Comparison of ENCODE assay signal across 8 mouse cellular contexts in genomic region chr10:125390011-125390410, GRCm38 (mm10). TPM values are rescaled to one million over a fixed set of nuclear protein-coding genes. Genes with fewer than 3 reads are reported as not detected.
DNase-seq lines count a peak whose midpoint lies in the region; ATAC-seq and TF ChIP-seq lines count a peak whose summit lies in the region.

No protein-coding gene starts in this region.

- WGBS in heart, embryonic 13.5 days: 70% methylated on average over 6 of the region's 6 CpGs
- 88% methylated on average over 6 of the region's 6 CpGs for WGBS in hindbrain, embryonic 15.5 days
- WGBS in midbrain, embryonic 12.5 days: 90% methylated on average over 6 of the region's 6 CpGs

- H3K4me3 ChIP-seq in heart, embryonic 13.5 days: peak overlapping the region; percentile 82; the same call in 1 of the 2 replicates
- peak overlapping the region; percentile 48; the same call in 1 of the 2 replicates for H3K4me3 ChIP-seq in cortical plate, adult 2 months (ENCODE audit: insufficient read depth, low read length)
- H3K4me3 ChIP-seq in hindbrain, embryonic 15.5 days: peak overlapping the region; percentile 85
- H3K4me3 ChIP-seq in midbrain, embryonic 12.5 days: 0 out of 2 replicates have a peak overlapping the region, but pooled peaks have one; percentile 74

- intact Hi-C loops in heart, postnatal 25 days (cut with DNase I): no loop called here
- intact Hi-C loops in left cerebral cortex, postnatal 25 days (cut with DNase I): no loop called here

- no peak for TF ChIP-seq POLR2A in cortical plate, adult 2 months (IDR thresholded peaks at IDR 0.05; ENCODE audit: extremely low read depth, insufficient read depth, low read length)

- H3K4me1 ChIP-seq in heart, embryonic 13.5 days: peaks cover 12% of the 10 kb centered on the region
- peaks cover 2% of the 10 kb centered on the region for H3K4me1 ChIP-seq in cortical plate, adult 2 months (ENCODE audit: control insufficient read depth, insufficient read depth, low read length)
- peaks cover 14% of the 10 kb centered on the region for H3K4me1 ChIP-seq in hindbrain, embryonic 15.5 days (replicated peaks)
- H3K4me1 ChIP-seq in midbrain, embryonic 12.5 days: peaks cover 6% of the 10 kb centered on the region

- TF ChIP-seq CTCF in cortical plate, adult 2 months (IDR thresholded peaks at IDR 0.05; ENCODE audit: extremely low read depth, insufficient read depth, low read length): no peak

- no peaks in the 10 kb centered on the region for H3K36me3 ChIP-seq in heart, embryonic 13.5 days
- no peaks in the 10 kb centered on the region for H3K36me3 ChIP-seq in hindbrain, embryonic 15.5 days
- no peaks in the 10 kb centered on the region for H3K36me3 ChIP-seq in midbrain, embryonic 12.5 days

- peak overlapping the region; percentile 87 for H3K9ac ChIP-seq in heart, embryonic 13.5 days
- peak overlapping the region; percentile 85 for H3K9ac ChIP-seq in hindbrain, embryonic 15.5 days
- no peak overlapping the region for H3K9ac ChIP-seq in midbrain, embryonic 12.5 days (replicated peaks)

- peak overlapping the region; percentile 89 for H3K4me2 ChIP-seq in heart, embryonic 13.5 days
- H3K4me2 ChIP-seq in hindbrain, embryonic 15.5 days: peak overlapping the region; percentile 79
- peak overlapping the region; percentile 79 for H3K4me2 ChIP-seq in midbrain, embryonic 12.5 days (replicated peaks)

- H3K27ac ChIP-seq in heart, embryonic 13.5 days (replicated peaks): no peak overlapping the region
- H3K27ac ChIP-seq in cortical plate, adult 2 months (ENCODE audit: insufficient read depth, low read length): peak overlapping the region; percentile 66
- peak overlapping the region; percentile 89; the same call in 1 of the 2 replicates for H3K27ac ChIP-seq in hindbrain, embryonic 15.5 days (replicated peaks)
- H3K27ac ChIP-seq in midbrain, embryonic 12.5 days (replicated peaks): no peak overlapping the region

- H3K27me3 ChIP-seq in heart, embryonic 13.5 days (replicated peaks): no peaks in the 10 kb centered on the region; the same call in 1 of the 2 replicates
- no peaks in the 10 kb centered on the region for H3K27me3 ChIP-seq in hindbrain, embryonic 15.5 days
- H3K27me3 ChIP-seq in midbrain, embryonic 12.5 days: peaks cover 9% of the 10 kb centered on the region

- DNase-seq in heart, postnatal 25 days (ENCODE audit: low spot score): no peak
- no peak for DNase-seq in layer of hippocampus, adult 9-11 months
- no peak for DNase-seq in left cerebral cortex, postnatal 25 days (ENCODE audit: low spot score in 2 of 2)
- DNase-seq in spleen, adult 12 weeks (ENCODE audit: low spot score): no peak

- H3K9me3 ChIP-seq in heart, embryonic 13.5 days: no peaks in the 10 kb centered on the region
- no peaks in the 10 kb centered on the region for H3K9me3 ChIP-seq in hindbrain, embryonic 15.5 days
- no peaks in the 10 kb centered on the region for H3K9me3 ChIP-seq in midbrain, embryonic 12.5 days

- no peak for ATAC-seq in heart, embryonic 13.5 days (ENCODE audit: extremely low read depth, insufficient number of reproducible peaks, low FRiP score, low TSS enrichment)
- no peak for ATAC-seq in hindbrain, embryonic 15.5 days (ENCODE audit: low FRiP score, low read depth)
- ATAC-seq in midbrain, embryonic 12.5 days (ENCODE audit: low FRiP score, low read depth): no peak

RNA-seq across cellular contexts. Expression of gene Slc16a7, which starts 0.7 kb away (rescaled TPM):
- 4.3 and 4.4 TPM in 2 replicates for polyA plus RNA-seq in heart, embryonic 13.5 days (2015; fragmentation: Nextera tagmentation; extraction: Ambion mirVana)
- 10 to 100 TPM; 13.1 to 13.3 TPM for total RNA-seq in heart, postnatal 25 days (2021)
- 18.4 and 20.1 TPM in 2 replicates for polyA plus RNA-seq in cortical plate, adult 2 months (2012; rRNA removed)
- 8.2 and 10.5 TPM in 2 replicates for polyA plus RNA-seq in hindbrain, embryonic 15.5 days (2015; fragmentation: Nextera tagmentation; extraction: Ambion mirVana)
- polyA plus RNA-seq in midbrain, embryonic 12.5 days (2016; fragmentation: Nextera tagmentation; extraction: Ambion mirVana): 4.2 and 4.5 TPM in 2 replicates
- 10 to 100 TPM; 69.1 to 75.4 TPM for total RNA-seq in left cerebral cortex, postnatal 25 days (2021)

Comparison
In these comparisons a context has a peak if more than half of its experiments do, and no peak if none do; other contexts are left out.
1. H3K27ac ChIP-seq: peak in cortical plate, adult 2 months (single experiment) and hindbrain, embryonic 15.5 days (single experiment); none in heart, embryonic 13.5 days (single experiment) and midbrain, embryonic 12.5 days (single experiment).
2. Peak in every context shown above with its lines, with median percentiles within 50 percentile points of each other: H3K4me2 ChIP-seq and H3K4me3 ChIP-seq.